ENCODE assay signal across 10 mouse cellular contexts in the genomic region with DNA sequence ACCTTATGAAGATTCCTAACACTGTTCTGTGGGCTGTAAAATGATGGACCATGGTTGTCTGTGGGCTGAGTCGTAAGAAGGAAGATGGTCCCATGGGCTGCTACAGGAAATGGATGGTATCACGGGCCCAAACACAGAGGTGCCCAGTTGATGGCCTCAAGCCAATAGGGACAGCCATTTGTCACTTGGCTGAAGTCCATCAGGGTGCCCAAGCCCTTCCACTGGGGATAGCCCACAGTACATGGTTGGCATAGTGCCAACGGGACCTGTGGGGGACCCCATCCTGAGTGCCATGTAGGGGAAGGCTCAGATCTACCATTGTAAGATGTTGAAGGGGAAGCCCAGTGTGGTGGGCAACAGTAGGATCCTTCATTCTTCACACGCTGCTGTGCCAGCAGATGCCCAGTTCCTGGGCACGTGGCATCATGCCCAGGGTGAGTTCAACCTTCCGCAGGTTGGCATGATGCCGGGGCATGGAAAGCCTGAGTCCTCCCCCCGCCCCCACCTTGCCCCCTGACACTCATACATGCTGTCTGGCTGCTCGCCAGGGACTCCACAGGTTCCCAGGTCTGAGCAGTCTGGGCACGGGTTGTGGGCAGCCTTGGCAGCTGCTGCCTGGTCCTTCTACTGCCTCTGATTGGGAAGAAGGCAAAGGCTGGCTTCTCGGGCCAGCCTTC.
A peak's percentile ranks its signal among the peaks of the same experiment; 100 is the strongest.
DNase-seq lines count a peak whose midpoint lies in the region; ATAC-seq lines count a peak whose summit lies in the region.
"Had no signal": no experiment of that assay in that cellular context is flagged by ENCODE, and none has a peak within 500 bp of the region (broad histone marks: within the 10 kb centered on the region; RNA-seq: fewer than 3 reads in every experiment).

No protein-coding gene starts in this region.

- H3K9me3 ChIP-seq in forebrain, embryonic 16.5 days (ENCODE audit: control insufficient read depth, low read length), result no peaks in the 10 kb centered on the region
- H3K9me3 ChIP-seq in limb, embryonic 10.5 days (replicated peaks), result no peaks in the 10 kb centered on the region
- H3K9me3 ChIP-seq: embryonic facial prominence, embryonic 12.5 days; liver, embryonic 15.5 days had no signal

- no peak overlapping the region for H3K9ac ChIP-seq in forebrain, embryonic 16.5 days (replicated peaks; ENCODE audit: low read depth, low read length)
- H3K9ac ChIP-seq: embryonic facial prominence, embryonic 12.5 days; liver, embryonic 15.5 days had no signal

- H3K4me2 ChIP-seq in forebrain, embryonic 16.5 days (ENCODE audit: low read length), result no peak overlapping the region
- H3K4me2 ChIP-seq: embryonic facial prominence, embryonic 12.5 days; liver, embryonic 15.5 days had no signal

- peaks cover 43% of the 10 kb centered on the region for H3K4me1 ChIP-seq in forebrain, embryonic 16.5 days (replicated peaks; ENCODE audit: control insufficient read depth, insufficient read depth, low read length)
- H3K4me1 ChIP-seq in limb, embryonic 10.5 days, result peaks cover 59% of the 10 kb centered on the region
- H3K4me1 ChIP-seq: liver, embryonic 15.5 days had no signal

- ATAC-seq in forebrain, embryonic 16.5 days, result peak; percentile 61

- H3K36me3 ChIP-seq in forebrain, embryonic 16.5 days (ENCODE audit: control insufficient read depth, insufficient read depth), result no peaks in the 10 kb centered on the region
- H3K36me3 ChIP-seq in limb, embryonic 10.5 days, result no peaks in the 10 kb centered on the region
- H3K36me3 ChIP-seq: embryonic facial prominence, embryonic 12.5 days; liver, embryonic 15.5 days had no signal

- DNase-seq in heart, adult 9 months (ENCODE audit: low spot score in 2 of 2), result peak; percentile 46 to 62
- no peak for DNase-seq in heart, postnatal 25 days (ENCODE audit: low spot score)
- peak; percentile 66 for DNase-seq in adrenal gland, adult 2 months
- no peak for DNase-seq in limb, embryonic 10.5 days (ENCODE audit: low spot score)
- no peak for DNase-seq in embryo, embryonic 10.5 days (ENCODE audit: low spot score)
- DNase-seq in thymus, postnatal 4 days, result no peak
- no peak for DNase-seq in thymus, postnatal 10 days (ENCODE audit: low spot score in 2 of 2)

- no peak overlapping the region for H3K27ac ChIP-seq in forebrain, embryonic 16.5 days (ENCODE audit: low read length)
- peak overlapping the region; percentile 69 for H3K27ac ChIP-seq in limb, embryonic 10.5 days
- H3K27ac ChIP-seq: embryonic facial prominence, embryonic 12.5 days; liver, embryonic 15.5 days had no signal

- peaks cover 5% of the 10 kb centered on the region; the same call in 1 of the 2 replicates for H3K27me3 ChIP-seq in forebrain, embryonic 16.5 days (replicated peaks; ENCODE audit: control insufficient read depth, insufficient read depth, low read length)
- peaks cover 64% of the 10 kb centered on the region for H3K27me3 ChIP-seq in limb, embryonic 10.5 days (ENCODE audit: low read depth, poor library complexity, severe bottlenecking)

- intact Hi-C loops in heart, postnatal 25 days (cut with DNase I), result loop anchor here (5.0 kb wide), 1 partner anchor 56 kb away; no protein-coding TSS in a partner anchor

- WGBS in forebrain, embryonic 16.5 days, result 38% methylated on average over 11 of the region's 11 CpGs
- WGBS in limb, embryonic 10.5 days, result 92% methylated on average over 11 of the region's 11 CpGs

- H3K4me3 ChIP-seq in forebrain, embryonic 16.5 days (replicated peaks; ENCODE audit: low read length), result no peak overlapping the region
- H3K4me3 ChIP-seq in limb, embryonic 10.5 days, result no peak overlapping the region
- H3K4me3 ChIP-seq: embryonic facial prominence, embryonic 12.5 days; liver, embryonic 15.5 days had no signal

Comparison
In these comparisons a context has a peak if more than half of its experiments do, and no peak if none do; other contexts are left out.
1. DNase-seq: peak in heart, adult 9 months (2 of 2) and adrenal gland, adult 2 months (single experiment); none in heart, postnatal 25 days (single experiment), limb, embryonic 10.5 days (single experiment), embryo, embryonic 10.5 days (single experiment), thymus, postnatal 4 days (single experiment) and thymus, postnatal 10 days (0 of 2).